Mouse (Mus musculus) lung, embryonic 15.5 days (tissue): Measurements from ENCODE around the gene Gm9573. TPM values are rescaled to one million over a fixed set of nuclear protein-coding genes. Genes with fewer than 3 reads are reported as not detected.

ENCODE experiments used
- ATAC-seq: fragments of 200-750 bp; cut with Nextera tagmentation; 2 replicates; pipeline ENCODE4 v1.8.0; 2017; ENCODE audit warnings: moderate number of reproducible peaks, borderline replicate concordance; ENCODE audit not compliant: low FRiP score, low TSS enrichment; ENCODE audit errors: extremely low read depth
- H3K27ac ChIP-seq: fragments of 300-500 bp; sonication (generic); 2 replicates; pipeline ENCODE4 v1.5.1; 2015; ENCODE audit warnings: moderate library complexity, mild to moderate bottlenecking, inconsistent platforms
- H3K27me3 ChIP-seq: fragments of 300-500 bp; sonication (generic); 2 replicates; pipeline ENCODE4 v1.6.1; 2015; ENCODE audit warnings: inconsistent platforms
- H3K36me3 ChIP-seq: fragments of 300-500 bp; sonication (generic); 2 replicates; pipeline ENCODE4 v1.6.1; 2015; ENCODE audit warnings: inconsistent platforms
- H3K4me1 ChIP-seq: fragments of 300-500 bp; sonication (generic); 2 replicates; pipeline ENCODE4 v1.6.1; 2015; ENCODE audit warnings: inconsistent platforms
- H3K4me2 ChIP-seq: fragments of 300-500 bp; sonication (generic); 2 replicates; pipeline ENCODE4 v1.6.1; 2015; ENCODE audit warnings: inconsistent platforms, mild to moderate bottlenecking, moderate library complexity
- H3K4me3 ChIP-seq: fragments of 300-500 bp; sonication (generic); 2 replicates; pipeline ENCODE4 v1.5.1; 2015; ENCODE audit warnings: mild to moderate bottlenecking, inconsistent platforms
- H3K9ac ChIP-seq: fragments of 300-500 bp; sonication (generic); 2 replicates; pipeline ENCODE4 v1.6.1; 2015; ENCODE audit warnings: inconsistent platforms
- H3K9me3 ChIP-seq: fragments of 300-500 bp; sonication (generic); 2 replicates; pipeline ENCODE4 v1.6.1; 2016; ENCODE audit warnings: inconsistent platforms
- WGBS: fragments of 180-500 bp; shearing (Covaris S2); methylation state at CpG from one replicate; pipeline ENCODE4 v1.1.7; 2015; 5-methylcytosine and 5-hydroxymethylcytosine counted together
- polyA plus RNA-seq: library from polyadenylated mRNA; unstranded; fragments of >200 nt; fragmentation: Nextera tagmentation; extraction: Ambion mirVana; gene quantifications from 2 replicates; pipeline ENCODE4 v1.2.1, GENCODE M21; 2015

The Gm9573 gene
- polyA plus RNA-seq, 1 experiment from 2014 or later: not detected

DNA sequence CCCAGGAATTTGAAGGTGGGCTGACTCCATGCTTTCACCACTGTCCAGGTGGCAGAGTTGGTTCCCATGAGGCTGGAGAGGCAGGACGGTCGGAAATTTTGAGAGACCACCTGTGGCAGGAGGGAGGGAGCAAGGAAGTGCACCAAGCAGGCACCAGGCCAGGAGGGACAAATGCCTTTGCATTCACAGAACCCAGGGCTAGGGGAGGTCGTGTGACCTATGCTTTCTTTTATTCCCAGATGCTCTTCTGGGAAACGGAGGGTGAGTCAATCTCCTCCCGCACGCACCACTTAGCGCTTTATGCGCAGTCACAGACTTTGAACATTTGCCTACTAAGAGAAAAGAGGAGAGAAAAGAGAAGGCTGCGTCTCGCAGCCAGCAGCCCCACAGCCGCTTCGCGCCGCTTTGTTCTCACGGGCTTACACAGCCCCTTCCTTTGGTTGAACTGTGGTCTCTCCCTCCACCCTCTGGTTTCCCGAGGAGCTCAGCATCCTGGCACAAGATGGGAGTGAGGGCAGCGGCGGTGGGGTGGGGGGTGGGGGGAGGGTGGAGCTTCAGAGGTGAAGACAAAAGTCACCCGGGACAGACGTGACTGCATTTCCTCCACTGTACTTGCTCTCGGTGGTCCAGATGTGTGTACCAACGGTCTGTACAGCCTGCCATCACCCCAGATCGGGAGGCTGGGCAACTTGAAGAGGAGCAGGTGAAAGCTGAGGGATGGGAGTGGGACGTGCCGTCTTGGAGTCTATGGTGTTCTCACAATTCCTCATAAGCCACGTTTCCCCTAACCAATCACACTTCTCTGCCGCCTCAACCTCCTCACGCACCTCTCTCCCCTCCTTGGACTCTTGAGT is 57.1 kb downstream of the Gm9573 start:
- WGBS: 3% methylated on average over 28 of the region's 28 CpGs
- Histone ChIP-seq H3K4me2 (peak overlapping the region; percentile 50), H3K9me3 (no peaks in the 10 kb centered on the region), H3K4me1 (peaks cover 10% of the 10 kb centered on the region; the same call in 1 of the 2 replicates), H3K4me3 (peak overlapping the region; percentile 21), H3K9ac (no peak overlapping the region; the same call in 1 of the 2 replicates), H3K36me3 (no peaks in the 10 kb centered on the region), H3K27me3 (peaks cover 34% of the 10 kb centered on the region), H3K27ac (no peak overlapping the region)
- no peak for ATAC-seq

Other genes with a start within 250 kb of the Gm9573 start
- 6.3 and 7.6 TPM in 2 replicates for gene H2-Q4, start 247.0 kb downstream of the Gm9573 start, polyA plus RNA-seq
- 0.76 and 1.1 TPM in 2 replicates for gene H2-Q6, start 201.8 kb downstream of the Gm9573 start, polyA plus RNA-seq
- 6.9 and 8.3 TPM in 2 replicates for gene H2-Q7, start 187.5 kb downstream of the Gm9573 start, polyA plus RNA-seq
- gene H2-Q10, start 156.5 kb downstream of the Gm9573 start, polyA plus RNA-seq: 0.64 and 1.7 TPM in 2 replicates
- gene Pou5f1, start 120.6 kb downstream of the Gm9573 start, polyA plus RNA-seq: 0.11 and 0.14 TPM in 2 replicates
- gene Tcf19, start 109.8 kb downstream of the Gm9573 start, polyA plus RNA-seq: 92.0 and 92.1 TPM in 2 replicates
- gene Cchcr1, start 109.5 kb downstream of the Gm9573 start, polyA plus RNA-seq: 21.2 and 23.3 TPM in 2 replicates
- gene Psors1c2, start 93.4 kb downstream of the Gm9573 start, polyA plus RNA-seq: 0.78 and 1.1 TPM in 2 replicates
- 0.08 TPM in 1 of 2 replicates, not detected in the other for gene Cdsn, start 74.5 kb downstream of the Gm9573 start, polyA plus RNA-seq
- gene 2300002M23Rik, start 59.2 kb downstream of the Gm9573 start, polyA plus RNA-seq: 0.30 TPM in 1 of 2 replicates, not detected in the other
- 111 and 121 TPM in 2 replicates for gene Sfta2, start 25.1 kb downstream of the Gm9573 start, polyA plus RNA-seq
- 1.2 and 1.3 TPM in 2 replicates for gene Mucl3, start 17.1 kb upstream of the Gm9573 start, polyA plus RNA-seq
- 20.7 and 22.4 TPM in 2 replicates for gene Vars2, start 41.0 kb upstream of the Gm9573 start, polyA plus RNA-seq
- 48.8 and 49.9 TPM in 2 replicates for gene Gtf2h4, start 47.1 kb upstream of the Gm9573 start, polyA plus RNA-seq
- gene Ddr1, start 78.0 kb upstream of the Gm9573 start, polyA plus RNA-seq: 46.8 and 51.9 TPM in 2 replicates
- gene Ier3, start 195.0 kb upstream of the Gm9573 start, polyA plus RNA-seq: 17.9 and 21.0 TPM in 2 replicates
- gene Flot1, start 196.6 kb upstream of the Gm9573 start, polyA plus RNA-seq: 50.1 and 54.4 TPM in 2 replicates
- gene Tubb5, start 211.7 kb upstream of the Gm9573 start, polyA plus RNA-seq: 1,042 and 1,079 TPM in 2 replicates
- 24.1 and 24.7 TPM in 2 replicates for gene Mdc1, start 214.9 kb upstream of the Gm9573 start, polyA plus RNA-seq
- gene Nrm, start 234.7 kb upstream of the Gm9573 start, polyA plus RNA-seq: 71.0 and 73.3 TPM in 2 replicates
- gene Ppp1r18, start 239.0 kb upstream of the Gm9573 start, polyA plus RNA-seq: 21.3 and 23.4 TPM in 2 replicates